Mouse (Mus musculus) T-cell, adult 66 days (primary cell): ENCODE data around the gene Cc2d1b. TPM values are rescaled to one million over a fixed set of nuclear protein-coding genes. Genes with fewer than 3 reads are reported as not detected.

Experiments
- total RNA-seq, 2 experiments: library from RNA; stranded (reverse); gene quantifications; 3 replicates in 1 of 2; 4 replicates in 1 of 2; pipeline ENCODE4 v1.2.4; 2023

The Cc2d1b gene
- 100 to 1,000 TPM; 117 to 121 TPM for total RNA-seq

DNA sequence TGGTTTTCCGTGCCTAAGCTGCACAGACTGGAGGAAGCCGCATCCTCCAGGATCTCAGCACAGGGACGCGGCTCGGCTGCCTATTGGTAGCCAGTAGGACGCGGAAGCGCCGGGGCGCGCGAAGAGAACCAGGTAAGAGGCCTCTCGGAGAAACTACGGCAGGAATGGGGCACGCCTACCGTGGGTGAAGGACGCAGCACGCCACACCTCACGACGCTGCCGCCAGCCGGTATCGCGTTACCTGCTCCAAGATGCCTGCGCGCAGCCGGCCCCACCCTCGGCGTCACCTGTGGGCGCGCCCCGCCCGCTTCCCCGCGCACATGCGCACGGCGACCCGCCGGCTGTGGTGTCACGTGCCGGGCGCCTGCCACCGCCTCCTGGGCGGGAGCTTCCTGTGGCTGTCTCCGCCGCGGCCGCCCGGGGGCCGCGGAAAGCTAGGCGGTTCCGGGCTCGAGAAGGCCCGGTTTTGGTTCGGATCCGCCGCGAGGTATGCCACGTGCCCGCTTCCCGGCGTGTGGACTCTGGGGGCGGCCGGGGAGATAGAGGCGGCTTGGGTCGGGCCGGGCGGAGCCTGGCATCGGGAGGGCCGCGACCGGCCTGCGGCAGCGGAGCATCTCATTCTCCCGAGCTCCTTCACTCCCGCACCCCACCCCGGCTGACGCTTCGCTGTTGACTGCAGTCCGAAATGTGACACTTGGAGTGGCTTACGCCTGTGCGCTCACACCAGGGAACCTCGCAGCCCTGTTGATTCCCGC is at the start of gene Cc2d1b:
Cc2d1b (plus strand) TSS at position 354 of the 755 bp plus-strand sequence.

DNA sequence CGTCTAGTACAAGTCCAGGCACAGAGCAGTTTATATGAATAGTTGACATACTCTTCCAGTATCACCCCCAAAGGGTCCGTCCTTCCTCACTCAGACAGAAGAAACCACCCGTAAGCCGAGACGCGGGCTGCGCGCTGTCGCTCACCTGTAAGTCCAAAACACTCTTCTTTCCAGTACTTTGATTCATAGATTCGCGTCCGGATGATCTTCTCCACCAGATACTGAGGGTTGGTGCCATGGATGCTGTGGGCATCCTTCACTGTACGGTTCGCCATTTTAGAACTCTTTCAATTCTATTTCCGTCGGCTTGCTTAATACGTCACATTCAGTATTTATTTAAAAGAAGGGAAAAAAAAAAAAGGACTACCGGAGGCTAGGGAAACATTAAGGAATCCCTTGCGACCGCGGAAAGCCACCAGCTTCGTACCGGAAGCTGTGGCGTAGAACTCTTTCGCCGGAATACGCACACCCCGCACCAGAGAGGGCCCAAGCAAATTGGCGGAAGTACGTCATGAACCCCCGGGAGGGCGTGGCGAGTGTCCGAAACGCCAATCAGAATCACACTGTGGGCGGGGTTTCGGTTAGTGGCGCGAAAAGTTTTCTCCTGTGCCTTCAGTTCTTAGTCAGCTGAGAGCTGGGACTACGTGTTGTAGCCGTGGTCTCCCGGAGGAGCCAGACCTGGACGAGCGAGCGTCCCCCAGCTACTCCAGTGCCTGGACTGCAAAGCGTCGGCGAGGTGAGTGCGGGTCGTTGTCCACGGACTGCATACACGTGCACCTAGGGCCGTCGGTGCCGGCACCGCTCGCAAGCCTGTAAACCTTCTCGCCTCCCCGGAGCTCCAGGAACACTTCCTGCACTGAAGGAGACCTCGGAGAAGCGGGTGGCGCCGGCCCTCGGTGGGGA is 40.6 kb upstream of the Cc2d1b start, which contains the start of the genes Prpf38a and Orc1:
Prpf38a (minus strand) TSS at position 497 of the 903 bp plus-strand sequence.
Orc1 (plus strand) TSS at position 584 of the 903 bp plus-strand sequence.

Other genes with a start within 250 kb of the Cc2d1b start
- gene Shisal2a, start 236.6 kb upstream of the Cc2d1b start, total RNA-seq = not detected
- gene Gpx7, start 213.0 kb upstream of the Cc2d1b start, total RNA-seq = under 1 TPM in 1 of 2 experiments, not detected in 1; 0.44 TPM
- 100 to 1,000 TPM; 168 to 176 TPM for gene Tut4, start 160.5 kb upstream of the Cc2d1b start, total RNA-seq
- 10 to 100 TPM; 56.9 to 57.0 TPM for gene Prpf38a, start 40.6 kb upstream of the Cc2d1b start, total RNA-seq
- gene Orc1, start 40.5 kb upstream of the Cc2d1b start, total RNA-seq = 1 to 10 TPM; 2.8 to 2.9 TPM
- not detected for gene 3110021N24Rik, start 99.7 kb downstream of the Cc2d1b start, total RNA-seq
- under 1 TPM in 1 of 2 experiments, not detected in 1; 0.35 TPM for gene Zfyve9, start 160.9 kb downstream of the Cc2d1b start, total RNA-seq
- 10 to 100 TPM; 39.7 to 55.6 TPM for gene Btf3l4, start 213.7 kb downstream of the Cc2d1b start, total RNA-seq
- 10 to 100 TPM; 21.4 to 26.4 TPM for gene Txndc12, start 214.7 kb downstream of the Cc2d1b start, total RNA-seq
- gene Kti12, start 227.8 kb downstream of the Cc2d1b start, total RNA-seq = 10 to 100 TPM; 42.7 to 45.0 TPM
- gene A730015C16Rik, start 228.7 kb downstream of the Cc2d1b start, total RNA-seq = under 1 TPM in 1 of 2 experiments, not detected in 1; 0.47 TPM